Mouse (Mus musculus) right cerebral cortex, postnatal 25 days (tissue): ENCODE data around the gene Vgll4.

ENCODE experiments used
- DNase-seq: peaks from one replicate; pipeline ENCODE4 v3.0.0; 2022

The Vgll4 gene

GRCm38 (mm10) chr6:114969213-114970120 is at the start of gene Vgll4:
TSS of gene Vgll4 (minus strand) at chr6:114969994.
- DNase-seq: peak; percentile 78

GRCm38 (mm10) chr6:115015461-115015860 is 45.7 kb upstream of the Vgll4 start:
- no peak for DNase-seq

- no peak for DNase-seq
These were observed 43.8 kb upstream of the Vgll4 start for GRCm38 (mm10) chr6:115013574-115013973.

- no peak for DNase-seq
These were observed 42.0 kb upstream of the Vgll4 start for GRCm38 (mm10) chr6:115011792-115012191.

GRCm38 (mm10) chr6:115010815-115011214 is 41.0 kb upstream of the Vgll4 start:
- DNase-seq: no peak

GRCm38 (mm10) chr6:115010304-115010703 is 40.5 kb upstream of the Vgll4 start:
- DNase-seq: no peak

GRCm38 (mm10) chr6:115007728-115008127 is 37.9 kb upstream of the Vgll4 start:
- peak; percentile 75 for DNase-seq

- DNase-seq: no peak
These were observed 37.2 kb upstream of the Vgll4 start for GRCm38 (mm10) chr6:115006948-115007347.

- no peak for DNase-seq
These were observed 36.3 kb upstream of the Vgll4 start for GRCm38 (mm10) chr6:115006065-115006464.

GRCm38 (mm10) chr6:115005351-115005890 is 35.6 kb upstream of the Vgll4 start:
- peak; percentile 68 for DNase-seq

- DNase-seq: peak; percentile 79
These were observed 34.8 kb upstream of the Vgll4 start for GRCm38 (mm10) chr6:115004636-115005035.

GRCm38 (mm10) chr6:114998374-114999031 is 28.7 kb upstream of the Vgll4 start:
- DNase-seq: no peak

GRCm38 (mm10) chr6:114997471-114997870 is 27.7 kb upstream of the Vgll4 start:
- no peak for DNase-seq

- no peak for DNase-seq
These were observed 27.1 kb upstream of the Vgll4 start for GRCm38 (mm10) chr6:114996910-114997309.

GRCm38 (mm10) chr6:114994079-114994478 is 24.3 kb upstream of the Vgll4 start:
- DNase-seq: no peak

GRCm38 (mm10) chr6:114993659-114994058 is 23.9 kb upstream of the Vgll4 start:
- DNase-seq: peak; percentile 53

GRCm38 (mm10) chr6:114991909-114992308 is 22.1 kb upstream of the Vgll4 start:
- DNase-seq: no peak

- no peak for DNase-seq
These were observed 18.8 kb upstream of the Vgll4 start for GRCm38 (mm10) chr6:114988619-114988980.

GRCm38 (mm10) chr6:114987966-114988618 is 18.3 kb upstream of the Vgll4 start:
- no peak for DNase-seq

- no peak for DNase-seq
These were observed 12.9 kb upstream of the Vgll4 start for GRCm38 (mm10) chr6:114982671-114983070.

GRCm38 (mm10) chr6:114979715-114980114 is 9.9 kb upstream of the Vgll4 start:
- no peak for DNase-seq

- peak; percentile 75 for DNase-seq
These were observed 7.2 kb upstream of the Vgll4 start for GRCm38 (mm10) chr6:114976915-114977419.

- DNase-seq: no peak
These were observed 4.5 kb upstream of the Vgll4 start for GRCm38 (mm10) chr6:114974331-114974730.
